Mouse (Mus musculus) neural tube, embryonic 14.5 days (tissue): ENCODE data around the gene Fgfr2. TPM values are rescaled to one million over a fixed set of nuclear protein-coding genes. Genes with fewer than 3 reads are reported as not detected.
"Not testable (repeated sequence)": the region's sequence is repeated elsewhere in the genome, so short reads cannot be mapped to it uniquely, and the experiment has no call there.

Experiments
- ATAC-seq: fragments of 200-750 bp; cut with Nextera tagmentation; 2 replicates; pipeline ENCODE4 v1.8.0; 2017; ENCODE audit warnings: low read depth, mild to moderate bottlenecking, moderate TSS enrichment, moderate library complexity
- H3K27ac ChIP-seq: fragments of 300-500 bp; sonication (generic); 2 replicates; pipeline ENCODE4 v1.5.1; 2014; ENCODE audit warnings: low read depth, mild to moderate bottlenecking, control low read depth, low read length, moderate library complexity, mixed read lengths
- H3K27me3 ChIP-seq: fragments of 300-500 bp; sonication (generic); 2 replicates; pipeline ENCODE4 v1.6.1; 2014; ENCODE audit warnings: low read length; ENCODE audit not compliant: control insufficient read depth, insufficient read depth
- H3K36me3 ChIP-seq: fragments of 300-500 bp; sonication (generic); 2 replicates; pipeline ENCODE4 v1.6.1; 2014; ENCODE audit warnings: low read length, mixed read lengths; ENCODE audit not compliant: control insufficient read depth, insufficient read depth
- H3K4me1 ChIP-seq: fragments of 300-500 bp; sonication (generic); 2 replicates; pipeline ENCODE4 v1.6.1; 2014; ENCODE audit warnings: low read length; ENCODE audit not compliant: control insufficient read depth, insufficient read depth
- H3K4me2 ChIP-seq: fragments of 300-500 bp; sonication (generic); 2 replicates; pipeline ENCODE4 v1.6.1; 2014; ENCODE audit warnings: mild to moderate bottlenecking, low read depth, low read length, control low read depth
- H3K4me3 ChIP-seq: fragments of 300-500 bp; sonication (generic); 2 replicates; pipeline ENCODE4 v1.5.1; 2014; ENCODE audit warnings: low read depth, low read length, control low read depth, mixed read lengths
- H3K9ac ChIP-seq: fragments of 300-500 bp; sonication (generic); replicated peaks from 2 replicates; pipeline ENCODE4 v1.6.1; 2014; ENCODE audit warnings: low read depth, mild to moderate bottlenecking, control low read depth, low read length, mixed read lengths
- H3K9me3 ChIP-seq: fragments of 300-500 bp; sonication (generic); 2 replicates; pipeline ENCODE4 v1.6.1; 2016; ENCODE audit warnings: low read length; ENCODE audit not compliant: control insufficient read depth
- WGBS: fragments of 180-500 bp; shearing (Covaris S2); extraction: QIAGEN DNeasy Blood & Tissue Kit; methylation state at CpG from one replicate; pipeline ENCODE4 v1.1.7; 2014; 5-methylcytosine and 5-hydroxymethylcytosine counted together
- polyA plus RNA-seq: library from polyadenylated mRNA; unstranded; fragments of >200 nt; fragmentation: Nextera tagmentation; extraction: Ambion mirVana; gene quantifications from 2 replicates; pipeline ENCODE4 v1.2.1, GENCODE M21; 2014

Fgfr2 gene
- polyA plus RNA-seq, 1 experiment from 2014 or later, result 28.1 TPM

DNA sequence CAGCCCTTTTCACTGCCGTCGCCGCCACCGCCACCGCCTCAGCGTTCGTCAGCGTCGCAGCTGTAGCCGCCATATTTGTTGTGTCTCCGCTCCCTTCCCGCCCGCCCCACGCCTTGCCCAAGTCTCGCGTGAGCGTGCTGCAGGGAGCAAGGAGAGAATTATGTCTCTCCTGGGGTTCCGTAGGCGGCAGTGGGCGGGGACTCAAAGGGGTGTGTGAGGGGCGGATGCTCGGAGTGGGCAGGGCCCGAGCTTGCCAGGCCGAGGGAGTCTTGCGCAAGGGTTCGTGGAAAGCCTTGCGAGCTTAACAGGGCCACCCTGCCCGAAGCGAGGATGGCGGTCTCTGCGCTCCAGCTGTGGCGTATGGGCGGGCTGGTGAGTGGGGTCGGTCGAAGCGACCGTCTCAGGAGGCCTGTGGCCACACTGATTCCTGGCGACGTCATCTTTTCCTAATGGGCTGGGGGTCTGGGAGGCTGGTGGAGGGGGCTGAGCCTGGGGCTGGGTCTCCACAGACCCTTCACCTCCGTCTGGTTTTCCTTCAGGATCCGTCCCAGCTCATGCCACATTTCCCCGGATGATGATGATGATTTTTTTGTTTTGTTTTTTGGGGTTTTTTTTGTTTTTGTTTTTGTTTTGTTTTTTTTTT is 1712.6 kb downstream of the Fgfr2 start, which contains the start of the genes Ikzf5 and Acadsb:
TSS of gene Ikzf5 (minus strand) at position 106 of the 643 bp plus-strand sequence.
TSS of gene Acadsb (plus strand) at position 186 of the 643 bp plus-strand sequence.
- peaks cover 17% of the 10 kb centered on the region for H3K4me1 ChIP-seq
- peak; percentile 98 for ATAC-seq
- no peaks in the 10 kb centered on the region for H3K9me3 ChIP-seq
- peak within 1 kb of the TSS; percentile 82 for H3K27ac ChIP-seq
- peak within 1 kb of the TSS; percentile 90 for H3K9ac ChIP-seq
- peak within 1 kb of the TSS; percentile 83 for H3K4me2 ChIP-seq
- H3K4me3 ChIP-seq, result peak within 1 kb of the TSS; percentile 88
- no peaks in the 10 kb centered on the region for H3K36me3 ChIP-seq
- H3K27me3 ChIP-seq, result no peaks in the 10 kb centered on the region
- WGBS, result 0% methylated on average over 42 of the region's 42 CpGs

DNA sequence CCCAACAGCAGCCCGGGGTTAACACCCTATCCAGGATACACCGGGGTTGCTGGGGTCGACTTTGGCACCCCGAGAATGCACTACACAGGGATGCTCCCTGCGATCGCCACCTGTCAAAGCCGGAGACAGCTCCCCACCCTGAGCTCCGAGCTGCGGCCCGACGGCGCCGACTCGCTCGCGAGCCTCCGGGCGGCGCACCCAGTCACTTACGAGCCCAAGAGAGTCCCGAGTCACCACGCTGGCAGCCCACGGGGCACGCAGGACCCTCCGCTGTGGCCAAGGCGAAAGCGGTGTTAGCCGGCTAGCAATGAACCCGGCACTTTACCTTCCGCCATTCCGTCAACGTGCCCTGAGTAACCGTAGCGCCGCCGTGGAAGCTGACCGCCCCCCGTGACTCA is 1713.2 kb downstream of the Fgfr2 start:
- WGBS, result 0% methylated on average over 38 of the region's 38 CpGs
- Histone ChIP-seq H3K4me3 (peak overlapping the region; percentile 88), H3K27ac (peak overlapping the region; percentile 82), H3K4me1 (peaks cover 17% of the 10 kb centered on the region), H3K36me3 (no peaks in the 10 kb centered on the region), H3K9me3 (no peaks in the 10 kb centered on the region), H3K27me3 (no peaks in the 10 kb centered on the region), H3K4me2 (peak overlapping the region; percentile 83), H3K9ac (peak overlapping the region; percentile 90)
- peak; percentile 66 for ATAC-seq

DNA sequence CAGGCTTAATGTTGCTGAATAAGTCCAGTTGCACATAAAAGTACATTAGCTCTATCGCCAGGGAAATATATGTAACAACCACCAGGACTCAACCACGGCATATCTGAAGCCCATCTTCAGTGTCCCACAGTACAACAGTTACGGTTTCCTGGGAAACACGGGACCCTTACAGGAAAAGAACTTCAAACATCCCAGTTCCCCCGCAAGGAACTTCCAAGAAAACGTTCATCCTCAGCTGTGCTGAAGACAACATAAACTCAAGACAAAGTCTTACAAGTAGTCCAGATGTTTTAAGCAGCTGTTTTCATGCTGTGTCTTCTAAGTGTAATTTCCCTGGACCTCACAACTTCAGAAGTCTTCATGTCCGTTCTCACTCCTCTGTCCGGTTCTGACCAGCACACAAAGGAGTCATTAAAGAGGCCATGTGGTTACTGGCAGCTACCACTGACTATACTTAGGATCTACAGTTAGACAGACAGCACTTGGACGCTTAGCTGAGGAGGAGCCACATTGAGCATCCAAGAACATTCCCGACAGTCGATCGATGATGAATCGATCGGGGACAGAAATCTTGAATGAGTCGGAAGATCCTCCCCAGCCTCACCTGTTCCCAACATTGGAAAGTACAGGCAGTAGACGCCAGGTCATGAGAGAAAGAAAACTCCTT is 1713.7 kb downstream of the Fgfr2 start:
- peak overlapping the region; percentile 88 for H3K4me3 ChIP-seq
- H3K27ac ChIP-seq, result peak overlapping the region; percentile 82; the same call in 1 of the 2 replicates

DNA sequence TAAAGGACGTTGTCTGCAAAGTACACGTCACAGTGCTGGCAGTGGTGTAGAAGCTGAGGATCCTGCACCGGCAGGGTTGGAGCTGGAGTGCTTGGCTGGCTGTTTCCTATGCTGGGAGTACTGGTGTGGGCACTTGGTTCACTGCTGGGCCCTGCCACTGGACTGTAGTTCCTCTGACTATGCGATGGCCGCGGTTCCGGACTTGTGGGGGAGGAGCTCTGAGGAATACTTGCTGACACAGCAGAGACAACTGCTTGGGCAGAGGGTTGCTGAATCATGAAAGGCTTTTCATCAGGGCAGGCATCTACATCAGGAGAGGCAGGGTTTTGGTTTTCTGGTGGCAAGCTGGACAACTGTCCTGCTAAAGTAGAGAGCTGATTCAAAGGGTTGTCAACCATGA is 1731.4 kb downstream of the Fgfr2 start:
- not testable (repeated sequence) for H3K9ac ChIP-seq, H3K4me1 ChIP-seq, H3K9me3 ChIP-seq, H3K4me3 ChIP-seq, H3K27me3 ChIP-seq, ATAC-seq, H3K4me2 ChIP-seq, H3K27ac ChIP-seq
- 89% methylated on average over 6 of the region's 7 CpGs for WGBS
- peaks cover 16% of the 10 kb centered on the region for H3K36me3 ChIP-seq

More for the DNA sequence above, 1713.7 kb downstream of the Fgfr2 start:
- Histone ChIP-seq H3K9me3 (no peaks in the 10 kb centered on the region), H3K36me3 (no peaks in the 10 kb centered on the region), H3K9ac (peak overlapping the region; percentile 90), H3K27me3 (no peaks in the 10 kb centered on the region), H3K4me1 (peaks cover 17% of the 10 kb centered on the region), H3K4me2 (peak overlapping the region; percentile 83)
- 0 out of 2 replicates have a peak, but pooled peaks have one; percentile 4 for ATAC-seq
- 5% methylated on average over 16 of the region's 16 CpGs for WGBS

DNA sequence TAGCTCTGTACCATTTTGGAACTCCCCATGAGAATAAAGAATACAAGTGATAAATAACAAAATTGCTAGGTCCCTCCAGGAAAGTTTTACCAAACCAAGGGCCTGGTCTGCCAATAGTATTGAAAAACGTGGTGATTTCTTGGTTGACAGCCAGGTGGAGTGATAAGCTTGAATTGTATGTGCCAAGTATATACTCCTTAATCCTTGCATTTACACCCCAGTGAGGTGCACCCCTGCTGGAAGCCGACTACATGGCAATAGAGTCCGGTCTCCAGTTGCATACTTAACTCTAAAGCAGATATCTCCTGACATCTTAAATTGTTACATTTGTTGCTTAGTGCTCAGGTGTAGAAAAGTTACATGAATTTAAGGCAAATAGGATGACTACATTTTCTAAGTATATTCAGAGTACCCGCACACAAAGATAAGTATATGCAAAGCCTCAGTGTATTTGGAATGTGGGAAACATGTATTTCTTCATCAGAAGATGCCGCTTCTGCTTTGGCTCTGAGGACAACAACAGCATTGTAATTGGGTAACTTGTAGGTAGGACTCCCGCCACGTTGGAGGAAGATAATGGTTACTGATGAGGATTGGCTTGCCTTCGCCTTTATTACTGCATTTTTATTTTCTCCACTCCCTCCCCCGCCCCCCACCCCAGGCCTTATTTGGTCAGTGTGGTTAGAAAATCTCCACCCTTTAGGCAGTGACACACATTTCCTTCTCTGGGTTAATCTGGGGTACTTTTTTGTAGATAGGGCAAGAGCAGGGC is 1751.1 kb downstream of the Fgfr2 start:
- Histone ChIP-seq H3K4me2 (peak overlapping the region; percentile 75), H3K9ac (no peak overlapping the region), H3K36me3 (no peaks in the 10 kb centered on the region), H3K9me3 (no peaks in the 10 kb centered on the region), H3K27me3 (no peaks in the 10 kb centered on the region), H3K27ac (no peak overlapping the region), H3K4me1 (no peaks in the 10 kb centered on the region), H3K4me3 (peak overlapping the region; percentile 70)
- WGBS, result 68% methylated on average over 9 of the region's 9 CpGs
- no peak for ATAC-seq

DNA sequence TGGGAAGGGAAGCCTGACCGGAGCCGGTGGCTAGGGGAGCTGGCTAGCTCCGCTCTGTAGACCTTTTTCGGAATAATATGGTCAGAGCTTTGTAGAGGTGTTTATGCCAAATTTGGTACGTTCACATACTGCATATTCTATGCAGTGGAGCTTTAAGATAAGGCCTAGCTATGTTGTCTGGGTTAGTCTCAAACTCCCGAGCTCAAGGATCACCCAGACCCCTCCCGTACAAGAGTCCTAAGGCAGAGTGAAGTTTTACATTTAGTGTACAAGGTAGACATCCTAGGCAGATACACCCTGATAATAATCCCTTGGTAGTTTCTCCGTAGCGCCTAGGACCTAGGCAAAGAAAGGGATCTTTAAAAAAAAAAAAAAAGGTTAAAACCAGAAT is 1751.7 kb downstream of the Fgfr2 start:
- H3K27ac ChIP-seq, result peak overlapping the region; percentile 90
- peak overlapping the region; percentile 75 for H3K4me2 ChIP-seq
- ATAC-seq, result peak; percentile 65
- H3K9ac ChIP-seq, result peak overlapping the region; percentile 78
- H3K4me1 ChIP-seq, result no peaks in the 10 kb centered on the region
- H3K4me3 ChIP-seq, result peak overlapping the region; percentile 70
- no peaks in the 10 kb centered on the region for H3K27me3 ChIP-seq
- H3K36me3 ChIP-seq, result no peaks in the 10 kb centered on the region
- 6% methylated on average over 9 of the region's 9 CpGs for WGBS
- no peaks in the 10 kb centered on the region for H3K9me3 ChIP-seq

DNA sequence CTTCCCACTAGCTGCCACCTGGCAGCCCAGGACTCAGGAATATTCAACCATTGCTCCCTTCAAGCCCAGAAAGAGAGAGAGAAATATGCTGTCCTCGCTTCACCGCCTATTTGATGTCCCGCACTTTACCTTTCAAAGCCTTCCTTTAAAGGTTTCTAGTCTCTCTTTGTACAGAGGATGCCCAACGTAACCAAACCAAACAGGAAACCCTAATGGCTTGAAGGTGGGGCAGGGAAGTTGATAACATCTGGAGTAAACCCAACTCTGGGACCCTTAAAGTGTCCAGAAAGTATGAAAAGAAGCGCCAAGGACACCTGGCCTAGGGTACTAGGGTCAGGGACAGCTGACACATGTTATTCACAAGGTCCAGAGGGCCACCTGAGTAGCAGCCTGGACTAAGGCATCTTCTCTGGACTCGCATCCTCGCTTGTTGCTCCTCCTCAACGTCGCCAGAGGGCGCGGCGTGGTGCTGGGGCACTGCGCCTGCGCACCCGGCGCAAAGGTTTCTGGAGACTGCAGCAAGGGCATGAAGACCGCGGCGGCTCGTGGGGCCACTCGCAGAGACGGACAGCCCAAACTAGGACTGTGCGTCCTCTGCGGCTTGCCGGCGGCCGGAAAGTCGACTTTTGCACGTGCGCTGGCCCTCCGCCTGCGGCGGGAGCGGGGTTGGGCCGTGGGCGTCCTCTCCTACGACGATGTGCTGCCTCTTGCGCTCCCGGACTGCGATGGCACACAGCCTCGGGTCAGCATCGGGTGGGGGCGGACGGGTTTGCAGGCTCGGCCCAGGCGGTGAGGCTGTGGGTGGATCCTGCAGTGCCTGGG is 1752.3 kb downstream of the Fgfr2 start, which contains the start of gene Pstk:
TSS of gene Pstk (plus strand) at position 494 of the 822 bp plus-strand sequence.
- peak within 1 kb of the TSS; percentile 78 for H3K9ac ChIP-seq
- no peaks in the 10 kb centered on the region for H3K4me1 ChIP-seq
- peak within 1 kb of the TSS; percentile 70 for H3K4me3 ChIP-seq
- H3K4me2 ChIP-seq, result peak within 1 kb of the TSS; percentile 75
- no peaks in the 10 kb centered on the region for H3K27me3 ChIP-seq
- H3K9me3 ChIP-seq, result no peaks in the 10 kb centered on the region
- H3K36me3 ChIP-seq, result no peaks in the 10 kb centered on the region
- H3K27ac ChIP-seq, result peak within 1 kb of the TSS; percentile 90
- WGBS, result 6% methylated on average over 47 of the region's 47 CpGs
- ATAC-seq, result peak; percentile 95

DNA sequence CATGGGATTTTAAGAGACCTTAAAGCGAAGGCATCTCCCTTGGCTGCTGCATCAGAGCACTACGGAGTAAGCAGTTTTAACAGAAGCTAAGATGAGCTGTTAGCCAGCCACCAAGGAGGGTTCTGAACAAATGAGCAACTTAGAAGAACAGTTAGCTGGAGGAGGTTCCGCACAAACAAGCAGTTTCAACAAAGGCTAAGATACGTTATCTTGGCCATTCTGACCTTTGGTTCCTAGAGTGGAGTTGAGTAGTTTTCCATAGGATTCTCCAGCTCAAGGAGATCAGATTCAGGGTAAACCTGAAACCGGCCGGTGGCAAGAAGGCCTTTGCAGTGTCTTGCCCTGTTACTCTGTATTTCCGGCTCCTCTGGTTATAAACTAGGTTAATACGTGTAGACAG is 1759.0 kb downstream of the Fgfr2 start:
- Histone ChIP-seq H3K4me1 (peaks cover 10% of the 10 kb centered on the region; the same call in 1 of the 2 replicates), H3K27me3 (no peaks in the 10 kb centered on the region; the same call in 1 of the 2 replicates), H3K9me3 (no peaks in the 10 kb centered on the region), H3K9ac (no peak overlapping the region), H3K36me3 (no peaks in the 10 kb centered on the region), H3K4me2 (no peak overlapping the region), H3K27ac (no peak overlapping the region), H3K4me3 (no peak overlapping the region)
- WGBS, result 95% methylated on average over 8 of the region's 8 CpGs
- no peak for ATAC-seq
